Mouse (Mus musculus): ENCODE results near the gene Lats2. TPM values are rescaled to one million over a fixed set of nuclear protein-coding genes. Genes with fewer than 3 reads are reported as not detected.
A peak's percentile ranks its signal among the peaks of the same experiment; 100 is the strongest.

Gene Lats2
- polyA plus RNA-seq, 1 experiment from 2014 or later = 25.9 TPM

- no peak overlapping the region for H3K4me3 ChIP-seq (ENCODE audit: control insufficient read depth in 1 of 2, insufficient read depth in 1 of 2, low read depth in 1 of 2, low read length in 2 of 2)
- ATAC-seq (ENCODE audit: insufficient number of reproducible peaks, insufficient read depth, low FRiP score, low read depth) = no peak
- no peaks in the 10 kb centered on the region for H3K9me3 ChIP-seq (ENCODE audit: control insufficient read depth, low read length)
- H3K36me3 ChIP-seq (ENCODE audit: control insufficient read depth, insufficient read depth, low read length) = peaks cover 36% of the 10 kb centered on the region
- no peak overlapping the region for H3K9ac ChIP-seq (ENCODE audit: low read length)
- WGBS = 73% methylated on average over 4 of the region's 4 CpGs
- no peaks in the 10 kb centered on the region for H3K27me3 ChIP-seq (ENCODE audit: control insufficient read depth, insufficient read depth, low read length)
- no peak overlapping the region for H3K27ac ChIP-seq (replicated peaks in 1 of 2; ENCODE audit: control insufficient read depth in 1 of 2, insufficient read depth in 1 of 2, low read depth in 2 of 2, low read length in 2 of 2)
- no peak overlapping the region for H3K4me2 ChIP-seq (ENCODE audit: low read length)
- peaks cover 0 to 10% of the 10 kb centered on the region in 2 experiments; a peak in 1 of 4 replicates for H3K4me1 ChIP-seq (ENCODE audit: control insufficient read depth in 2 of 2, insufficient read depth in 2 of 2, low read length in 2 of 2)
Observed at GRCm38 (mm10) chr14:57718245-57718644, 39.9 kb downstream of the Lats2 start.

GRCm38 (mm10) chr14:57716601-57717245 is 41.5 kb downstream of the Lats2 start:
- Histone ChIP-seq H3K36me3 (ENCODE audit: control insufficient read depth, insufficient read depth, low read length) (peaks cover 22% of the 10 kb centered on the region), H3K27ac (replicated peaks in 1 of 2; ENCODE audit: control insufficient read depth in 1 of 2, insufficient read depth in 1 of 2, low read depth in 2 of 2, low read length in 2 of 2) (no peak overlapping the region), H3K4me3 (ENCODE audit: control insufficient read depth in 1 of 2, insufficient read depth in 1 of 2, low read depth in 1 of 2, low read length in 2 of 2) (no peak overlapping the region), H3K9ac (ENCODE audit: low read length) (no peak overlapping the region), H3K27me3 (ENCODE audit: control insufficient read depth, insufficient read depth, low read length) (no peaks in the 10 kb centered on the region), H3K9me3 (ENCODE audit: control insufficient read depth, low read length) (no peaks in the 10 kb centered on the region), H3K4me2 (ENCODE audit: low read length) (no peak overlapping the region), H3K4me1 (ENCODE audit: control insufficient read depth in 2 of 2, insufficient read depth in 2 of 2, low read length in 2 of 2) (peaks cover 0 to 10% of the 10 kb centered on the region in 2 experiments; a peak in 1 of 4 replicates)
- WGBS = 85% methylated on average over 4 of the region's 4 CpGs
- ATAC-seq (ENCODE audit: insufficient number of reproducible peaks, insufficient read depth, low FRiP score, low read depth) = no peak

- no peak overlapping the region for H3K27ac ChIP-seq (replicated peaks in 1 of 2; ENCODE audit: control insufficient read depth in 1 of 2, insufficient read depth in 1 of 2, low read depth in 2 of 2, low read length in 2 of 2)
- no peaks in the 10 kb centered on the region for H3K27me3 ChIP-seq (ENCODE audit: control insufficient read depth, insufficient read depth, low read length)
- H3K4me1 ChIP-seq (ENCODE audit: control insufficient read depth in 2 of 2, insufficient read depth in 2 of 2, low read length in 2 of 2) = peaks cover 10 to 25% of the 10 kb centered on the region in 2 experiments
- no peak overlapping the region for H3K9ac ChIP-seq (ENCODE audit: low read length)
- no peak overlapping the region for H3K4me3 ChIP-seq (ENCODE audit: control insufficient read depth in 1 of 2, insufficient read depth in 1 of 2, low read depth in 1 of 2, low read length in 2 of 2)
- no peak overlapping the region for H3K4me2 ChIP-seq (ENCODE audit: low read length)
- 82% methylated on average over 1 of the region's 1 CpGs for WGBS
- H3K9me3 ChIP-seq (ENCODE audit: control insufficient read depth, low read length) = no peaks in the 10 kb centered on the region
- ATAC-seq (ENCODE audit: insufficient number of reproducible peaks, insufficient read depth, low FRiP score, low read depth) = no peak
- H3K36me3 ChIP-seq (ENCODE audit: control insufficient read depth, insufficient read depth, low read length) = peaks cover 13% of the 10 kb centered on the region
Observed at GRCm38 (mm10) chr14:57712884-57713283, 45.3 kb downstream of the Lats2 start.

- Histone ChIP-seq H3K4me1 (ENCODE audit: control insufficient read depth in 2 of 2, insufficient read depth in 2 of 2, low read length in 2 of 2) (peaks cover 13 to 25% of the 10 kb centered on the region in 2 experiments), H3K4me3 (ENCODE audit: control insufficient read depth in 1 of 2, insufficient read depth in 1 of 2, low read depth in 1 of 2, low read length in 2 of 2) (no peak overlapping the region), H3K9me3 (ENCODE audit: control insufficient read depth, low read length) (no peaks in the 10 kb centered on the region), H3K27me3 (ENCODE audit: control insufficient read depth, insufficient read depth, low read length) (no peaks in the 10 kb centered on the region), H3K4me2 (ENCODE audit: low read length) (no peak overlapping the region), H3K27ac (replicated peaks in 1 of 2; ENCODE audit: control insufficient read depth in 1 of 2, insufficient read depth in 1 of 2, low read depth in 2 of 2, low read length in 2 of 2) (no peak overlapping the region), H3K9ac (ENCODE audit: low read length) (no peak overlapping the region), H3K36me3 (ENCODE audit: control insufficient read depth, insufficient read depth, low read length) (peaks cover 11% of the 10 kb centered on the region)
- ATAC-seq (ENCODE audit: insufficient number of reproducible peaks, insufficient read depth, low FRiP score, low read depth) = no peak
- 87% methylated on average over 6 of the region's 6 CpGs for WGBS
Observed at GRCm38 (mm10) chr14:57711059-57711458, 47.1 kb downstream of the Lats2 start.

GRCm38 (mm10) chr14:57709171-57709570 is 49.0 kb downstream of the Lats2 start:
- H3K27ac ChIP-seq (replicated peaks in 1 of 2; ENCODE audit: control insufficient read depth in 1 of 2, insufficient read depth in 1 of 2, low read depth in 2 of 2, low read length in 2 of 2) = peak overlapping the region; percentile 33 to 57; a peak in 3 of 4 replicates
- ATAC-seq (ENCODE audit: insufficient number of reproducible peaks, insufficient read depth, low FRiP score, low read depth) = no peak
- peak overlapping the region; percentile 46 for H3K4me2 ChIP-seq (ENCODE audit: low read length)

GRCm38 (mm10) chr14:57708580-57708979 is 49.6 kb downstream of the Lats2 start:
- H3K27ac ChIP-seq (replicated peaks in 1 of 2; ENCODE audit: control insufficient read depth in 1 of 2, insufficient read depth in 1 of 2, low read depth in 2 of 2, low read length in 2 of 2) = peak overlapping the region; percentile 11 to 57; a peak in 2 of 4 replicates
- H3K9me3 ChIP-seq (ENCODE audit: control insufficient read depth, low read length) = no peaks in the 10 kb centered on the region
- no peaks in the 10 kb centered on the region for H3K27me3 ChIP-seq (ENCODE audit: control insufficient read depth, insufficient read depth, low read length)
- peak overlapping the region; percentile 46 for H3K4me2 ChIP-seq (ENCODE audit: low read length)
- ATAC-seq (ENCODE audit: insufficient number of reproducible peaks, insufficient read depth, low FRiP score, low read depth) = no peak
- H3K9ac ChIP-seq (ENCODE audit: low read length) = no peak overlapping the region
- H3K4me3 ChIP-seq (ENCODE audit: control insufficient read depth in 1 of 2, insufficient read depth in 1 of 2, low read depth in 1 of 2, low read length in 2 of 2) = no peak overlapping the region
- peaks cover 13 to 25% of the 10 kb centered on the region in 2 experiments for H3K4me1 ChIP-seq (ENCODE audit: control insufficient read depth in 2 of 2, insufficient read depth in 2 of 2, low read length in 2 of 2)
- peaks cover 27% of the 10 kb centered on the region for H3K36me3 ChIP-seq (ENCODE audit: control insufficient read depth, insufficient read depth, low read length)
- 49% methylated on average over 7 of the region's 7 CpGs for WGBS

More at GRCm38 (mm10) chr14:57709171-57709570, 49.0 kb downstream of the Lats2 start:
- Histone ChIP-seq H3K4me3 (ENCODE audit: control insufficient read depth in 1 of 2, insufficient read depth in 1 of 2, low read depth in 1 of 2, low read length in 2 of 2) (no peak overlapping the region), H3K36me3 (ENCODE audit: control insufficient read depth, insufficient read depth, low read length) (peaks cover 23% of the 10 kb centered on the region), H3K9me3 (ENCODE audit: control insufficient read depth, low read length) (no peaks in the 10 kb centered on the region), H3K27me3 (ENCODE audit: control insufficient read depth, insufficient read depth, low read length) (no peaks in the 10 kb centered on the region), H3K9ac (ENCODE audit: low read length) (peak overlapping the region; percentile 2; the same call in 1 of the 2 replicates), H3K4me1 (ENCODE audit: control insufficient read depth in 2 of 2, insufficient read depth in 2 of 2, low read length in 2 of 2) (peaks cover 13 to 25% of the 10 kb centered on the region in 2 experiments)
- WGBS = 42% methylated on average over 10 of the region's 10 CpGs

GRCm38 (mm10) chr14:57707100-57707893 is 50.9 kb downstream of the Lats2 start:
- Histone ChIP-seq H3K27me3 (ENCODE audit: control insufficient read depth, insufficient read depth, low read length) (no peaks in the 10 kb centered on the region), H3K9ac (ENCODE audit: low read length) (peak overlapping the region; percentile 38; the same call in 1 of the 2 replicates), H3K36me3 (ENCODE audit: control insufficient read depth, insufficient read depth, low read length) (peaks cover 40% of the 10 kb centered on the region), H3K4me1 (ENCODE audit: control insufficient read depth in 2 of 2, insufficient read depth in 2 of 2, low read length in 2 of 2) (peaks cover 13 to 25% of the 10 kb centered on the region in 2 experiments), H3K27ac (replicated peaks in 1 of 2; ENCODE audit: control insufficient read depth in 1 of 2, insufficient read depth in 1 of 2, low read depth in 2 of 2, low read length in 2 of 2) (peak overlapping the region; percentile 57), H3K4me3 (ENCODE audit: control insufficient read depth in 1 of 2, insufficient read depth in 1 of 2, low read depth in 1 of 2, low read length in 2 of 2) (no peak overlapping the region), H3K4me2 (ENCODE audit: low read length) (no peak overlapping the region), H3K9me3 (ENCODE audit: control insufficient read depth, low read length) (no peaks in the 10 kb centered on the region)
- WGBS = 63% methylated on average over 18 of the region's 18 CpGs
- no peak for ATAC-seq (ENCODE audit: insufficient number of reproducible peaks, insufficient read depth, low FRiP score, low read depth)
